Mouse (Mus musculus): ENCODE results near the gene Elmo2. TPM values are rescaled to one million over a fixed set of nuclear protein-coding genes. Genes with fewer than 3 reads are reported as not detected.
A peak's percentile ranks its signal among the peaks of the same experiment; 100 is the strongest.

Elmo2 gene
- polyA plus RNA-seq, 1 experiment from 2014 or later: 44.9 TPM

- Histone ChIP-seq H3K36me3 (ENCODE audit: control insufficient read depth, insufficient read depth) (peaks cover 21% of the 10 kb centered on the region), H3K4me3 (ENCODE audit: low read length) (peak overlapping the region; percentile 60), H3K9me3 (replicated peaks; ENCODE audit: control insufficient read depth, low read length) (no peaks in the 10 kb centered on the region), H3K27me3 (ENCODE audit: control insufficient read depth, insufficient read depth, low read length) (no peaks in the 10 kb centered on the region), H3K4me1 (ENCODE audit: control insufficient read depth, insufficient read depth, low read length) (peaks cover 13% of the 10 kb centered on the region), H3K27ac (ENCODE audit: low read length) (peak overlapping the region; percentile 71), H3K4me2 (ENCODE audit: low read depth, low read length) (peak overlapping the region; percentile 92), H3K9ac (ENCODE audit: low read length) (peak overlapping the region; percentile 52)
- peak; percentile 63; the same call in 1 of the 2 replicates for ATAC-seq (replicated peaks; ENCODE audit: extremely low read depth, insufficient read depth, low FRiP score)
- WGBS: 58% methylated on average over 18 of the region's 18 CpGs
These were observed 37.8 kb downstream of the Elmo2 start for GRCm38 (mm10) chr2:165288315-165289031.

DNA sequence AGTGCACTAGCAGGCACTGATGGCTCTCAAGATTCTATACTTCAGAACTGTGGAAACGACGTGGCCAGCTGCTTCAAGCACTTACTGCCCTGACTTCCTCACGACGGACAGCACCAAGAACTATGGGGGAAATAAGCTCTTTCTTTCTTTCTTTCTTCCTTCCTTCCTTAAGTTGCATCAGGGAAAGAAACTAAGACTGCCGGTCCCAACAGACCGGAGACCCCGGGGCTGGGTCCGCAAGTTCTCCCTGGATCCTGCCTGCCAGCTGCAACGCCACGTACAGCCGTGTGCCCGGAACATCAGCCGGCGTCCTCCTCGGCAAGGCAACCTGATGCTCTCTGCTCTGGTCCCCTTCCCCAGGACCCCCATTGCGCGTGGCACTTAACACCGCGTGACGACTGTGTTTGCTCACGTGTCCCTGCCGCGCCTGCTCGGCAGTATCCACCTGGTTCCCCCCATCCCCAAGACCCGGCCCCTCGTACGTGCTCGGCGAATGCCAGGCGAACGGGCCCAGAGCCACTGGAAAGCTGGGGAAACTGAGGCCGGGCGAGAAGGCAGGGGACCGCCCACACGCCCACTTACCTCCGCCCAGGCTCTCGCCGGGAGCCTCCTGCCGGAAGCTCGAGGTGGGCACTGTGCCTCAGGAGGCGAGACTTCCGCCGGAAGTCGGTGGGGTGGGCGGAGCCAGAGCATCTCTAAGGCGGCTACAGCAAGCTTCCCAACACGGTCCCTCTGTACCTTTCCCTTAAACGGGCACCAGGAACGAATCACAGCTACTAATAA is 38.9 kb downstream of the Elmo2 start, which contains the start of gene Slc35c2:
Slc35c2 (minus strand) TSS at position 668 of the 783 bp plus-strand sequence.
- peak within 1 kb of the TSS; percentile 60 for H3K4me3 ChIP-seq (ENCODE audit: low read length)
- no peaks in the 10 kb centered on the region for H3K9me3 ChIP-seq (replicated peaks; ENCODE audit: control insufficient read depth, low read length)
- H3K4me2 ChIP-seq (ENCODE audit: low read depth, low read length): peak within 1 kb of the TSS; percentile 92
- peak within 1 kb of the TSS; percentile 71 for H3K27ac ChIP-seq (ENCODE audit: low read length)
- WGBS: under 1% methylated on average over 49 of the region's 49 CpGs
- H3K36me3 ChIP-seq (ENCODE audit: control insufficient read depth, insufficient read depth): peaks cover 16% of the 10 kb centered on the region
- H3K27me3 ChIP-seq (ENCODE audit: control insufficient read depth, insufficient read depth, low read length): no peaks in the 10 kb centered on the region
- H3K4me1 ChIP-seq (ENCODE audit: control insufficient read depth, insufficient read depth, low read length): peaks cover 13% of the 10 kb centered on the region
- ATAC-seq (replicated peaks; ENCODE audit: extremely low read depth, insufficient read depth, low FRiP score): peak; percentile 92
- peak within 1 kb of the TSS; percentile 71 for H3K9ac ChIP-seq (ENCODE audit: low read length)

DNA sequence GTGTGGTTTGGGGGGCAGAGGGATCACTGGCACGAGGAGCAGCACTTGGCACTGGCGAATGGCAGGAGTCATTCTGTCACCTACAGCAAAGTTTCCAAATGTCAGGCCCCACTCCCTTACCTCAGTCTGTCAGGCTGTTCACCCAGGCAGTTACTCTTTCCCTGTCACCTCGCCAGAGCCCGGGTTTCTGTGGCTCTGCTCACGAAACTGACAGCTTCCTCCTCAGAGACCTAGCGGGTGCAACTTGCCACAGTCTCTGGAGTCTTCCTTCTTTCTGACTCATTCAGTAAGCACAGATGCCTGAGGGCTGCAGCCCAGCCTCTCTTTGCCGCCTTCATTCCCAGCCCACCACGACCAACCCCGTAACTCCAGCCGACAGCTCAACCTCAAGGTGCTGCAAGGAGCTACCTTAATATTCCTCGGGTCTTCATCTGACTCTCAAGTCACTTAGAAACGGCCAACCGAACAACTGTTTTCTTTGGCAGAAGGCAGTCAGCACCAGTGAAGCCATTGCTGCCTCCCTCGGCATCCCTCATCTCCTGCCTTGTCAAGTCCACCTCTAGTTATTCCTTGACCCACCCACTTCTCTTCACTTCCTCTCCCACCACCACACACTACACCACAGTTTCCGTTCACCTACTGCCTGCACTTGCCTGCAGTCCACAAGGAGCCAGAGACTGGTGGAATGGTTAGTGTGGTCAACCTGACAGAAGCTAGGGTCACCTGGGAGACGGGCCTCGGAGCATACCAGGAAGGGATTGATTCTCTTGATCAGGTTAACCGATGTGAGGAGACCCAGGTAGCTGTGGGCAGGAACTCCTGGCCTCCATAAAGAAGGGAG is 39.7 kb downstream of the Elmo2 start:
- Histone ChIP-seq H3K36me3 (ENCODE audit: control insufficient read depth, insufficient read depth) (peaks cover 10% of the 10 kb centered on the region), H3K27ac (ENCODE audit: low read length) (no peak overlapping the region), H3K9ac (ENCODE audit: low read length) (peak overlapping the region; percentile 71), H3K27me3 (ENCODE audit: control insufficient read depth, insufficient read depth, low read length) (no peaks in the 10 kb centered on the region), H3K9me3 (replicated peaks; ENCODE audit: control insufficient read depth, low read length) (no peaks in the 10 kb centered on the region), H3K4me1 (ENCODE audit: control insufficient read depth, insufficient read depth, low read length) (peaks cover 13% of the 10 kb centered on the region), H3K4me2 (ENCODE audit: low read depth, low read length) (peak overlapping the region; percentile 92), H3K4me3 (ENCODE audit: low read length) (peak overlapping the region; percentile 60)
- ATAC-seq (replicated peaks; ENCODE audit: extremely low read depth, insufficient read depth, low FRiP score): no peak
- WGBS: 53% methylated on average over 18 of the region's 18 CpGs

DNA sequence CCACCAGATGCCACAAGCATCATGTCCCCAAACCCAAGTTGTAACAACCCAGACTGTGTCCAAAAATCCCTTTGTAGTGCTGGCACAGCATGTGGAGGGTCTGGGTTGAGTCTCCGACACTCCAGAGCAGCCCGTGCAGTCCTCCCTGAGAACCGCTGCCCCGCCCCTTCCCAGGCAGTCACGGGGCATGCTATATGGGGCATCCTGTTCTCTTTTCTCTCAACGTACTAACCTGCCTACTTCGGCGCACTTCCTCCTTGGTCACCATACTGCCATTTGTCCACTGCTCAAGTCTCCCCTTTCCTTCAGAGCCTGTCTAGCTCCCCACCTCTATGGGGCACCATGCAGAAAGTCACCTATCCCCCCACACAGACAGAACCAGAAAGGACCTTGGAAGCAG is 40.7 kb downstream of the Elmo2 start:
- H3K4me2 ChIP-seq (ENCODE audit: low read depth, low read length): no peak overlapping the region

GRCm38 (mm10) chr2:165285034-165285433 is 41.2 kb downstream of the Elmo2 start:
- H3K36me3 ChIP-seq (ENCODE audit: control insufficient read depth, insufficient read depth): peaks cover 4% of the 10 kb centered on the region; the same call in 1 of the 2 replicates
- peaks cover 13% of the 10 kb centered on the region for H3K4me1 ChIP-seq (ENCODE audit: control insufficient read depth, insufficient read depth, low read length)
- H3K27ac ChIP-seq (ENCODE audit: low read length): no peak overlapping the region
- no peak overlapping the region for H3K4me2 ChIP-seq (ENCODE audit: low read depth, low read length)
- no peaks in the 10 kb centered on the region for H3K27me3 ChIP-seq (ENCODE audit: control insufficient read depth, insufficient read depth, low read length)
- no peak for ATAC-seq (replicated peaks; ENCODE audit: extremely low read depth, insufficient read depth, low FRiP score)
- H3K9me3 ChIP-seq (replicated peaks; ENCODE audit: control insufficient read depth, low read length): no peaks in the 10 kb centered on the region
- 75% methylated on average over 3 of the region's 3 CpGs for WGBS
- H3K9ac ChIP-seq (ENCODE audit: low read length): no peak overlapping the region
- H3K4me3 ChIP-seq (ENCODE audit: low read length): no peak overlapping the region

More for the DNA sequence above, 40.7 kb downstream of the Elmo2 start:
- 80% methylated on average over 8 of the region's 8 CpGs for WGBS
- no peak overlapping the region for H3K9ac ChIP-seq (ENCODE audit: low read length)
- no peaks in the 10 kb centered on the region for H3K27me3 ChIP-seq (ENCODE audit: control insufficient read depth, insufficient read depth, low read length)
- H3K4me3 ChIP-seq (ENCODE audit: low read length): no peak overlapping the region
- peaks cover 6% of the 10 kb centered on the region; the same call in 1 of the 2 replicates for H3K36me3 ChIP-seq (ENCODE audit: control insufficient read depth, insufficient read depth)
- H3K4me1 ChIP-seq (ENCODE audit: control insufficient read depth, insufficient read depth, low read length): peaks cover 13% of the 10 kb centered on the region
- H3K27ac ChIP-seq (ENCODE audit: low read length): no peak overlapping the region
- ATAC-seq (replicated peaks; ENCODE audit: extremely low read depth, insufficient read depth, low FRiP score): no peak
- H3K9me3 ChIP-seq (replicated peaks; ENCODE audit: control insufficient read depth, low read length): no peaks in the 10 kb centered on the region

- Histone ChIP-seq H3K36me3 (ENCODE audit: control insufficient read depth, insufficient read depth) (peaks cover 2% of the 10 kb centered on the region; the same call in 1 of the 2 replicates), H3K9ac (ENCODE audit: low read length) (no peak overlapping the region), H3K9me3 (replicated peaks; ENCODE audit: control insufficient read depth, low read length) (no peaks in the 10 kb centered on the region), H3K27ac (ENCODE audit: low read length) (no peak overlapping the region), H3K4me3 (ENCODE audit: low read length) (no peak overlapping the region), H3K27me3 (ENCODE audit: control insufficient read depth, insufficient read depth, low read length) (no peaks in the 10 kb centered on the region), H3K4me1 (ENCODE audit: control insufficient read depth, insufficient read depth, low read length) (peaks cover 13% of the 10 kb centered on the region), H3K4me2 (ENCODE audit: low read depth, low read length) (no peak overlapping the region)
- WGBS: 72% methylated on average over 7 of the region's 7 CpGs
- no peak for ATAC-seq (replicated peaks; ENCODE audit: extremely low read depth, insufficient read depth, low FRiP score)
These were observed 41.9 kb downstream of the Elmo2 start for GRCm38 (mm10) chr2:165284377-165284776.

DNA sequence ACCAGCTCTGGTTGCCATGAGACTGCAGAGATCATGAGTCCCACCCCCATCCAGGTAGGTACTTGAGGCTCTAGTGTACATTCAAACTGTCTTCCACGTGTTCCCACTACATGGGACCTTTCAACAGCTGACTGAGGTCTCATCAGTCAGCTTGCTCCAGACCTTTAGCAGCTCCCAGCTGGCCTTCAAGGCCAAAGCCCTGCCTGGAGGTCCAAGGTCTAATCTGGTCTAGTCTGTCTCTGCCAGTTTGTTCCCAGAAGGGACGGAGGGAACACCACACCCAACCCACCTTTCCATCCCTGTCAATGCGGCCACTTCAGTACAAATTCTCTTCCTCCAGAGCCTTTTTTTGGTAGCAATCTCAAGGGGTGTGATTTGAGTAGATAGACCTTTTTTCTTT is 42.6 kb downstream of the Elmo2 start:
- Histone ChIP-seq H3K4me2 (ENCODE audit: low read depth, low read length) (no peak overlapping the region), H3K4me1 (ENCODE audit: control insufficient read depth, insufficient read depth, low read length) (peaks cover 10% of the 10 kb centered on the region), H3K27me3 (ENCODE audit: control insufficient read depth, insufficient read depth, low read length) (no peaks in the 10 kb centered on the region), H3K4me3 (ENCODE audit: low read length) (no peak overlapping the region), H3K9me3 (replicated peaks; ENCODE audit: control insufficient read depth, low read length) (no peaks in the 10 kb centered on the region), H3K27ac (ENCODE audit: low read length) (no peak overlapping the region), H3K36me3 (ENCODE audit: control insufficient read depth, insufficient read depth) (peaks cover 2% of the 10 kb centered on the region; the same call in 1 of the 2 replicates), H3K9ac (ENCODE audit: low read length) (no peak overlapping the region)
- 89% methylated on average over 3 of the region's 3 CpGs for WGBS
- no peak for ATAC-seq (replicated peaks; ENCODE audit: extremely low read depth, insufficient read depth, low FRiP score)

DNA sequence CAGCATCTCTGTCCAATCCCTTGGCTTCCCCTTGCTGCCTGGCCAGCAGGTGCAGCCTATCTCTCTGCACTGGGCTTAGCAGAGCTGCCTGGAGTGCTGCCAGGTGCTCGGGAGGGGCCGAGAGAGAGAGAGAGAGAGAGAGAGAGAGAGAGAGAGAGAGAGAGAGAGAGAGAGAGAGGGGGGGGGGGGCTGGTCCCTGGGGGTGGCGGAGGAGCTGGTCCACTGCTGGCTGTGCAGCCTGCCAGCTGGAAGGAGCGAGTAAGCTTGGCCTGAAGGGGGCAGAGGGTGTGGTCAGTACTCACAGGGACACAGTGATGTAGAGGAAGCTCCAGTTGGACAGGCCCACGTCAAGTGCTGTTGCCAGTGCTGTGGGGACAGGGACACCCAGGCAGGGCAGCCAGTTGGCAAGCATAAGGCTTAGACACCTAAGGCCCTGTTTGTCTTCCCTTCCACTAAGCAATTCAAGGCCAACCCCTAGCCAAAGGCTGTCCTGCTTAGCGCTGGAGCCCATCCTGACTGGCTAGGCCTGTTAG is 44.4 kb downstream of the Elmo2 start:
- no peaks in the 10 kb centered on the region for H3K9me3 ChIP-seq (replicated peaks; ENCODE audit: control insufficient read depth, low read length)
- ATAC-seq (replicated peaks; ENCODE audit: extremely low read depth, insufficient read depth, low FRiP score): 0 out of 2 replicates have a peak, but pooled peaks have one; percentile 29
- H3K4me2 ChIP-seq (ENCODE audit: low read depth, low read length): no peak overlapping the region
- H3K27ac ChIP-seq (ENCODE audit: low read length): no peak overlapping the region
- WGBS: 41% methylated on average over 4 of the region's 6 CpGs
- H3K4me3 ChIP-seq (ENCODE audit: low read length): no peak overlapping the region
- H3K36me3 ChIP-seq (ENCODE audit: control insufficient read depth, insufficient read depth): peaks cover 7% of the 10 kb centered on the region; the same call in 1 of the 2 replicates
- H3K27me3 ChIP-seq (ENCODE audit: control insufficient read depth, insufficient read depth, low read length): no peaks in the 10 kb centered on the region
- no peak overlapping the region for H3K9ac ChIP-seq (ENCODE audit: low read length)
- H3K4me1 ChIP-seq (ENCODE audit: control insufficient read depth, insufficient read depth, low read length): peaks cover 5% of the 10 kb centered on the region

All from heart, embryonic 16.5 days (tissue).